Mouse (Mus musculus): ENCODE data around the gene Ddx55.

GRCm38 (mm10) chr5:124618711-124619110, 66.0 kb downstream of the Ddx55 start:
- TF ChIP-seq POLR2A (IDR thresholded peaks at IDR 0.05; ENCODE audit: borderline replicate concordance, extremely low read depth, insufficient read depth, insufficient read length, poor library complexity, severe bottlenecking) (no peak), CTCF (IDR thresholded peaks at IDR 0.05; ENCODE audit: borderline replicate concordance, extremely low read depth, insufficient read depth, insufficient read length) (no peak)

Data from brain, embryonic 14.5 days (tissue).